Mouse (Mus musculus): ENCODE results near the gene Shf.

Gene Shf

GRCm38 (mm10) chr2:122368081-122368971 lies 636 bp downstream of the Shf start:
- DNase-seq (ENCODE audit: low read depth, low spot score), result no peak

- DNase-seq (ENCODE audit: low read depth, low spot score), result no peak
Measured at GRCm38 (mm10) chr2:122367701-122368080, 1.3 kb downstream of the Shf start.

GRCm38 (mm10) chr2:122367181-122367580 lies 1.8 kb downstream of the Shf start:
- no peak for DNase-seq (ENCODE audit: low read depth, low spot score)

- no peak for DNase-seq (ENCODE audit: low read depth, low spot score)
Measured at GRCm38 (mm10) chr2:122366706-122367105, 2.3 kb downstream of the Shf start.

- no peak for DNase-seq (ENCODE audit: low read depth, low spot score)
Measured at GRCm38 (mm10) chr2:122366039-122366438, 2.9 kb downstream of the Shf start.

GRCm38 (mm10) chr2:122365244-122365866 lies 3.6 kb downstream of the Shf start:
- no peak for DNase-seq (ENCODE audit: low read depth, low spot score)

- no peak for DNase-seq (ENCODE audit: low read depth, low spot score)
Measured at GRCm38 (mm10) chr2:122364352-122364944, 4.5 kb downstream of the Shf start.

- DNase-seq (ENCODE audit: low read depth, low spot score), result no peak
Measured at GRCm38 (mm10) chr2:122362622-122363523, 6.1 kb downstream of the Shf start.

GRCm38 (mm10) chr2:122361868-122362621 lies 6.9 kb downstream of the Shf start:
- DNase-seq (ENCODE audit: low read depth, low spot score), result no peak

- DNase-seq (ENCODE audit: low read depth, low spot score), result no peak
Measured at GRCm38 (mm10) chr2:122361181-122361580, 7.8 kb downstream of the Shf start.

- DNase-seq (ENCODE audit: low read depth, low spot score), result no peak
Measured at GRCm38 (mm10) chr2:122360310-122360709, 8.7 kb downstream of the Shf start.

GRCm38 (mm10) chr2:122356187-122356586 lies 12.8 kb downstream of the Shf start:
- no peak for DNase-seq (ENCODE audit: low read depth, low spot score)

- DNase-seq (ENCODE audit: low read depth, low spot score), result no peak
Measured at GRCm38 (mm10) chr2:122355389-122355788, 13.6 kb downstream of the Shf start.

GRCm38 (mm10) chr2:122354191-122354929 lies 14.6 kb downstream of the Shf start:
- DNase-seq (ENCODE audit: low read depth, low spot score), result no peak

GRCm38 (mm10) chr2:122353765-122354164 lies 15.2 kb downstream of the Shf start:
- DNase-seq (ENCODE audit: low read depth, low spot score), result no peak

GRCm38 (mm10) chr2:122352992-122353391 lies 16.0 kb downstream of the Shf start:
- DNase-seq (ENCODE audit: low read depth, low spot score), result no peak

- no peak for DNase-seq (ENCODE audit: low read depth, low spot score)
Measured at GRCm38 (mm10) chr2:122351931-122352329, 17.0 kb downstream of the Shf start.

- no peak for DNase-seq (ENCODE audit: low read depth, low spot score)
Measured at GRCm38 (mm10) chr2:122351156-122351930, 17.6 kb downstream of the Shf start.

GRCm38 (mm10) chr2:122349136-122349785 lies 19.7 kb downstream of the Shf start:
- peak; percentile 26 for DNase-seq (ENCODE audit: low read depth, low spot score)

All from retina, adult 2 months (tissue).